Mouse (Mus musculus): ENCODE data around the gene Apod.

- TF ChIP-seq POLR2A (IDR thresholded peaks at IDR 0.05; ENCODE audit: control insufficient read depth, extremely low read depth, insufficient read depth, low read length, poor library complexity) (no peak), CTCF (IDR thresholded peaks at IDR 0.05; ENCODE audit: borderline replicate concordance, control insufficient read depth, extremely low read depth, insufficient read depth, low read length, poor library complexity) (no peak)
Measured at GRCm38 (mm10) chr16:31249401-31249800, 65.2 kb downstream of the Apod start.
